Mouse (Mus musculus) right cerebral cortex, adult 2 months (tissue): ENCODE measurements around the gene Slc9a9.

ENCODE experiments used
- DNase-seq, 2 experiments: peaks; one replicate each; pipeline ENCODE4 v3.0.0; 2021 to 2022; ENCODE audit warnings: low spot score in 2 of 2

Gene Slc9a9

DNA sequence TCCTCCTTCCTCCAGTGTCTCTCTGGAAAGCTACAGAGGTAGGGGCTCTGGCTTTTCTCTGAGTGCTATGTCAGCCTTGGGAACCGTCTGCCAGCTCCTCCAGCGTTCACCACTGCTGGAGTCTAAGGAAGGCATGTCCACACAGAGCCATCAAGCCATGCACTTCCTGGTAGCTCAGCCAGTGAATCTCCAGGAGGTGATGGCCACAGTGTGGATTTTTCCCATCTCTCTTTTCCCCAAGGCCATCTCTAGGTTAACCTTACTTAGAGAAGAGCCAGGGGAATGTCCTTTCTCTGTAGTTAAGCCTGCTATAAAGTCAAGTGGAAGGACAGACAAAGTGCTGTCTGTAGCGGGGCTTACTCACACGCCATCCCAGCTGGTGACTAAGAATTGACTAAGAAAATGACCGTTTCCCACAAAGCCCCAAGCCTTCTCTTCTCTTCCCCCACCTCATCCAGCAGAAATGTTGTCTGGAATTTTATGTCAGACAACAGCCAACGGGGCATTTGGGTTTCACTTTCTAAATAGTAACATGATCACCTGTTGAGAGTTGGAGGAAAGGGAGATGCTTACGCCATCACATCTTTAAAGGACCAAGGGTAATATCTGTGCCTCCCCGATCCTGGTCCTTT, 523.3 kb downstream of the Slc9a9 start:
- DNase-seq = no peak

DNA sequence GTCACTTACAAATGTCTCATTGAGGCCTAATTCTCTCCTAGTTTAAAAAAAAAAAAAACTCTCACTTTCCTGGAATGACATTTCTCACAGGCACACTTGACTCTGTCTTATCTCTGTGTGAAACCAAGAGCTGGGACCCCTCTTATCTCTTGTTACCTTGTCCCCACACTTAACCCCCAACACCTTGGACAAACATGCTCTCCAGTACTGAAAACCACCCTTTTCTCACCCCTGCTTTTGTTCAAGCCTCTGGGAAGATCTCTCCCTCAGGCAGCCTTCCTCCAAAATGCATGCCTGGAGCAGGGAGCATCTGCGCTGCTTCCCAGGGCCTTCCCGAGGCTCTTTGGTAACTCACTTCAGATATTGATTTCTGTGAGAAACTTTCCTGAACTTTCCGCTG, 524.0 kb downstream of the Slc9a9 start:
- no peak for DNase-seq

GRCm38 (mm10) chr9:95194158-95194557, 524.4 kb downstream of the Slc9a9 start:
- no peak for DNase-seq

DNA sequence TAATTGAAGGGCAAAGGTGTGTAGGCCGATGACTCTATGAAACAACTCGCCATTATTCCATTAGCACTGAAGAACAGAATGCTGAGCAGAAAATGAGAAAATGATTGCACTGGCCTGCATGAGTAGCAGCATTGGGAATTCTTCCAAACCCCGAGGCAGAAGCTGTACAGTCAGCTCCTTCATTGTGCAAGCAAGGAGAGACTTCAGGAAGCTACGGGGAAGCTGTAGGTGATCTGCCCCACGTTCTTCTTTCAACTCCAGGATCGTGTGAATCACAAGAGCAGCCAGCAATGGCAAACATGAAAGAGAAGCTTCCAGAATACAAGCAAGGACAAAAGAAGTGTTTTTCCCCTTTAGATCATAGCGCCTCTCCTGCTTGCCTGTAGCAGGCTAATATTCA, 538.0 kb downstream of the Slc9a9 start:
- peak; percentile 8 to 17 for DNase-seq

DNA sequence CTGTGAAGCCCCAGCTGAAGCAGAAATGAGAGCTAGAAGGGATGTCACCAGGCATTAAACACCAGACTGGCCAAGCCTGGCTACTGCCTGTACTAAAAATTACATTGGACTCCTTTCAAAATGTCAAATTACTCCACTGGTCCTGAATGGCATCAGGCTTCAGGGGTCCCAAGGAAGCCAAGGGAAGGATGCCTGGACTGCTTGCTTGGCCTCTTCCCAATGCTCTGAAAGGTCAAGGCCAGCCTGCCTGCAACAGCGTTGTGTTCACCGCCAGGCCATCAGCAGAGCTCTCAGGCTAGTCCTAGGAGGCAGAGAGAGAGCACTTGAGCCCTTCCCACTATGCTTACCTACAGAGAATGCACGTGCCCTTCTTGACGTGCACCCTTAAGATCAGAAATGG, 539.0 kb downstream of the Slc9a9 start:
- no peak for DNase-seq

GRCm38 (mm10) chr9:95220009-95220408, 550.3 kb downstream of the Slc9a9 start:
- DNase-seq = no peak

GRCm38 (mm10) chr9:95221310-95221709, 551.6 kb downstream of the Slc9a9 start:
- no peak for DNase-seq

- DNase-seq = no peak
Measured at GRCm38 (mm10) chr9:95226986-95227385, 557.3 kb downstream of the Slc9a9 start.

DNA sequence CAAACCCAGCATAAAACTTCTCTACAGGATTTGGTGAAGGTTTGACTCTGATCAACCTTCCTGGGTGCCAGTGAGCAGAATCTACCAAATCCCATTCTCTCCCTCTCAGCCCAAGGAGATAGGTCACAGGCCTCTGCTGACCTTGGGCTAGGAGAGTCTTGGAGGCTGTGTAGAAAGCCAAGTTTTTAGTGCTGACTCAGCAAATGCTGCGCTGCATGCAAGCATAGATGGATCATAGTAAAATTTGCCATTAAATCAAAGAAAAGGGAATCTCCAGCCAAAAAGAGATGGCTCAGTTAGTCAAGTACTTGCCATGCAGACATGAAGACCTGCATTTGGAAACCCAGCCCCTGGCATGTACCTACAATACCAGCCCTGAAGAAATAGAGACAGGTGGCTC, 558.4 kb downstream of the Slc9a9 start:
- no peak for DNase-seq

- no peak for DNase-seq
Measured at GRCm38 (mm10) chr9:95229147-95229546, 559.4 kb downstream of the Slc9a9 start.

DNA sequence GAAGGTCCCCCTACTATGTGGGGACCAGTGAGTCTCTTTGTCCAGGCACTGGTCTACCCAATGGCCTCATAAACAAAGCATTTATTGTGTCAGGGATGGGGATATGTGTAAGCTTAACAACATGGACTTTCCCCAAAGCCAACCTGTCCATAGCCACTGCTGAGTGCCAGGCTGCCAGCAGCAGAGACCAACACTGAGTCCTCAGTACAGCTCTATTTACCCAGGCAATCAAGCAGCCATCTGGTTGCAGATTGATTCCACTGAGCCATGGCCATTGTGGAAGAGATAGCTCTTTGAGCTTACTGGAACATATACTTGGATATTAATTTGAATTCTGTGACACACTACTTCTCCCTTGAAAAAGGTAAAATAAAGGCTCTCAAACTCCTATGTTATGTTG, 570.2 kb downstream of the Slc9a9 start:
- no peak for DNase-seq

- no peak for DNase-seq
Measured at GRCm38 (mm10) chr9:95242628-95243195, 573.0 kb downstream of the Slc9a9 start.

DNA sequence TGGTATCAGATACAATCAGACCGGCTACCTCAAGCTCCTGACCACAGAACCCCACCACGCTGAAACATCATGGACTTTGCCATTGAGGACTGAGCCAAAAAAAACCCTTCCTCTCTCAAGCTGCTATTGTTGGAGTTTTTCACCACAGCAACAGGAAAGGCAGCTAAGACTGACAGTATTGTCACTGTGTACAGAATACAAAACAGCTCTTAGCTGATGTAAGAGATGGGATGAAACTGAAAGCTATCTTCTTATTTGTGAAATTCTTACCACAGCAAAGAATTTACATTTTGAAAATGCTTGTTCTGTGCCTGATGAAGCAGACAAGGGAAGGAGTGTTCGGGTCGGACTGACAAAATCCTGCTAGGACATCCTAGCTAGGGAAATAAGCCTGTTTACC, 584.5 kb downstream of the Slc9a9 start:
- no peak for DNase-seq

- no peak for DNase-seq
Measured at GRCm38 (mm10) chr9:95255844-95256243, 586.1 kb downstream of the Slc9a9 start.

GRCm38 (mm10) chr9:95256680-95257316, 587.1 kb downstream of the Slc9a9 start:
- DNase-seq = no peak

DNA sequence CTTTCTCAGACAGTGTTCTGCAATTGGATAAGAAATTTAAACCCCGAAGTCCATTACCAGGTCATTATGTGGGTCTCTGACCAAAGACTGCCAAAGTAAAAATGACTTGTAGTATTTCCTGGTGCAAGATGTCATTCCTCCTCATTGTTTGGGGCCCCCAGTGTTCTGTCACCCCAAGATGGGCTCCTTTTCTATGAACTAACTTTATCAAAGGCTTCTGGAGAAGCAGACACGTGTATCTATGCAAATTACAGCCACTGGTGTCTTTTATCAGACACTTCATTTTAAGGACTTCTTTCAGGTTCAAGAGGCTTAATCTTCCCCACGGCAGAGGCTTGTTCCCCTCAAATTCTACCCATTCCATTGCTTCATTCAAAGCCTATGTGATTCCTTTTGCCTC, 593.1 kb downstream of the Slc9a9 start:
- DNase-seq = no peak

DNA sequence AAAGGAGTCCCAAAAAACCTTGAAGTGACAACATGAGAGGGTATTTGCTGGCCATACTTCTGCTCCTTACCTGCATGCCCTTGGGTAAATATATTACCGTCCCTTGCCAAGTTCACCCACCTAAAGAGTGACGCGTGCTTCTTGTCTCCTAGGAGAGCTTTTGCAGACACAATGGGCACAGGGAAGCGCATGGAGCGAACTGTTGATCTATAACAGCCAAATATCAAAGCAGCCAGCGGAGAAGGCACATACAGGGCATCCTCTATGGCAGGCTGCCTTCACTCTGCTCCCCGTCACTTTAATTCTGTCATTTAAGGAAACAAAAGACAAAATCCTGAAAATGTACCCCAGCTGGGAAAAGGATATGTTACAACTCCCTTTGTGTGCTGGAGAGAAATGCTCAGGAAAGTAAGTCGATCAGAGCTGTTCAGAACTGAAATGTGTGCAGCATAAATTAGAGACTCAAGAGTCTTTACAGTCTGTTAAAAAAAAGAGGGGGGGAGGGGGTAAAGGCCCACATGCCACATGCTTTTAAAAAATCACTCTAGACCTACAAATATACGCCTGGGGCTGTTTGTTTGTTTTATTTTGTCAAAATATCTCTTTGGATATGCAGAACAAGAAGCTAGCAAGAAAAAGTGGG, 594.3 kb downstream of the Slc9a9 start:
- no peak for DNase-seq

DNA sequence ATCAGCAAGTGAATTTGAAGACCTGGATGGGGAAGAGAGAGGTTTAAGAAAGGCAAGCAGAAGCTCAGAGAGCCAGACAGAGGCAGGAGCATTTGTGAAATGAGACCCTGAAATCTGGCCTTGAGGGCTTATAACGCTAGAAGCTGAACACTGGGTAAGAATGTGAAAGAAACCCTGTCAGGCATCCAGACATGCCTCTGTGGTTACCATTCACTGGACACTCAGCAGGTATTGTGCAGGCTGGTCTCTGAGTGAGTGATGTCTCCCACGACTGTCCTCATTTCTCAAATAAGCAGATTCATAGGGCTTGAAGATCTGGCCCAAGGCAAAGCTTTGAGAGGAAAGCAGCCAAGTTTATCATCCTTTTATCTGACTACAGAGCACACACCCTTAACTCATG, 596.5 kb downstream of the Slc9a9 start:
- no peak for DNase-seq

DNA sequence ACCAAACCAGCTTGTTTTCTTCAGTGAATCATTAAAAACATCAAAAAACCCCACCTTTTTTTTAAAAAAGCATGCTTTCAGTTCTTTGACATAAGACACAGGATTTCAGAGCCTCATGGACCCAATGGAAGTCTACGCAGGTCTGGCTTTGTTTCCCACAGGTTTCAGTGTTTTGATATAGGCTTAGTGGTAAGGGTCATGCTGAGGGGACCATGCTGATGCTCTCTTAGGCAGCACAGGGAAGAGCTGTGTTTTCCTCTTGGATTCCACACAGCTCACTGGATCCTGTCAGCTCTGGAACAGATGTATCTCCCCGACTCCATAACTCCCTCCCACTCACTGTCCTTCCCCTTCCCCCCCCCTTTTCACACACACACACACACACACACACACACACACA, 597.2 kb downstream of the Slc9a9 start:
- no peak for DNase-seq

DNA sequence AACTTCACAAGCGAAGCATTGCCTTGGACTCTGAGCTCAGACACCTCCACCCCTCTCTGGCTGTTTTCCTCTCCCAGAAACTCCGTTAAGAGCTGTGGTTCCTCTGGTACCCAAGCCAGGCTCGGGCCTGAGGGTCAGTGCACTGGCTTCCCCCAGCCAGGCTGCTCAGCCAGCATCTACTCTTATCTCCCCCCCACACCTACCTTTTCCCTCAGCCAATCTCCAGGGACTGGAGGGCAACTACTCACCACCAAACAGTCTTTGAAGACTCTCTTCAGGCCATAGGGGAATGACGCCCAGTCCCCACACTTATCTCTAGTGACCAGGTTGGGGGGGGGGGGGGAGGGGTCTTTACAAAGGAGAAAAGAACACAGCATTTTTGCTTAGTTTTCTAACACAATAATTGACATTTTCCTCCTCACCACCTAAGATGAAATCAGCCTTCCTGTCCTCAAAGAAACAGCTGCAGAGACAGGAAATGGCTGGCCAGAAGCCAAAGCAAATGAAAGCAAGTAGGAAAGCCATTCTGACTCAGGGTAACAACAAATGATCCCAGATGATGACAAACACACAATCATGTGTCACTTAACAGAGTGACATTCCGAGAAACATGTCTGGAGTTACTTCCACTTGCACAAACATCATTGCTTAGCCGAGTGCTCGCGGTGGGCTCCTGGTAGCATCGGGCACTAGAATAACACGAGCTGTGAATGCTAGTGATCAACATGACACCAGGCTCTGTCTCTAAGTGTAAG, 610.1 kb downstream of the Slc9a9 start:
- DNase-seq = peak; percentile 15 to 36
